Mouse (Mus musculus): Measurements from ENCODE around the gene Foxp1.

DNA sequence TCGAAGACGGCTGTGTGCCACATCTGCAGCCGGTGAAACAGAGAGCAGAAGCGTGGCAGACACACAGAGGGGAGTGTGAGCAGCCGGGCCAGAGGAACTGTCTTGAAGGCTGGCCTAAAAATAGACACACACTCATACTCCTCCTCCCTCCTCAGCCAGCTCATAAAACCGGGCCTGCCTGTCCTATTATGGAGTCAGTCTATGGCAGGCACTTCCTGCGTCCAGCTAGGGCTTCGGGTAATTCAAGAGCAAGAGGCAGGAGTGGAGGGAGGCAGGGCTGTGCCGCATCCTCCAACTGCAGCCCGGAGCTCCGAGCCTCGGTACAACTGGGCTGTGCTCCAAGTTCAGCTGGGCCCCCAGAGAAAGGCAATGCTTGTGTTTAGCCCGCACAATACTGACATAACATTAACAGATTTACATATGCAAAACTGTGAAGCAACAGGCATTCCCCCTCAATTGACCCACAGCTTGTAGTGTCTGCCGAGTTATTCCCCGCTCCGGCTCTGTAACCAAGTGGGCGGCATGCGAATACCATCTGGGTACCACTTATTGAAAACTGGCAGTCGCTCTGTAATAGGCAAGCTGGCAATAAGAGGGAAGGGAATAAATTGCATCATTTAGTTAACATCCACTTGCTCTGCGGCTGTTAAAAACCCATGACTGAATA, 37.2 kb downstream of the Foxp1 start:
- TF ChIP-seq CTCF (IDR thresholded peaks at IDR 0.05; ENCODE audit: low read depth) (no peak), EP300 (IDR thresholded peaks at IDR 0.05; ENCODE audit: low read depth) (no peak)
